Mouse (Mus musculus) hindlimb bud, embryonic 11.5 days (tissue): ENCODE measurements around the gene Slc30a6.

ENCODE experiments used
- DNase-seq: peaks from one replicate; pipeline ENCODE4 v3.0.0-alpha.2; 2012; ENCODE audit warnings: low read depth, low spot score; ENCODE audit errors: extremely low spot score

Slc30a6 gene

DNA sequence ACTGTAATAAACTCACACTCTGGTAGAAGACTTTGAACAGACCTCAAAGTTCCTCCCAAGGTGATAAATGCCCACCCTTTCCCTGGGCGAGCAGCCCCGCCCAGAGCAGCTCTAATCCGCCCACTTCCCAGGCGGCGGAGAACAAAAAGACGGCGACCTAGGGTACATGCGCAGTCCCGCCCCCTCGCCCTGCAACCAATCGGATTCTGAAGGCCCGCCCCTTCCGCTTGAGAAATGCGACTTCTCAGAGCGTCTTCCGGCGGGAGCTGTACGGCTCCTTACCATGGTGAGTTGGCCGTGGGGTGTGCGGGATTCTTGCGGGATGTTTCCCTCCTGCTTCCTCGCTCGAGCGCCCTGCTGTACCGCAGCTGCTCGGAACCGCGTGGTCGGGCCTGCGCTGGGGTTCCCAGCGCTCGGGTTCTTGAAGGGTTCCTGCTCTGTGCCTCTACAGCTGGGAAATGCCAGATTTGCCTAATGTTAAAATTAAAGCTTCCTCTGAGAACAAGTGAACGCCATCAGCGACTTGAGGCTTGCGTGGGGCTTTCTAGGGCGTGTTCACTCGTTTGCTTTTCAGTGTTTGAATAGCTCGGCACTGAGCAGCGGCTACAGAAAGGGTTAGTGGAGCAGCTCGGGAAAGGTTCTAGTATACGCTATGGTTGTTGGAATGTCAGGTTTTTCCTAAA is at the start of gene Slc30a6:
Gene Slc30a6, plus strand, starts transcription at position 226 of the 683 bp plus-strand sequence.
- peak; percentile 85 for DNase-seq

GRCm38 (mm10) chr17:74363592-74363991 is 31.8 kb upstream of the Slc30a6 start:
- DNase-seq: no peak

DNA sequence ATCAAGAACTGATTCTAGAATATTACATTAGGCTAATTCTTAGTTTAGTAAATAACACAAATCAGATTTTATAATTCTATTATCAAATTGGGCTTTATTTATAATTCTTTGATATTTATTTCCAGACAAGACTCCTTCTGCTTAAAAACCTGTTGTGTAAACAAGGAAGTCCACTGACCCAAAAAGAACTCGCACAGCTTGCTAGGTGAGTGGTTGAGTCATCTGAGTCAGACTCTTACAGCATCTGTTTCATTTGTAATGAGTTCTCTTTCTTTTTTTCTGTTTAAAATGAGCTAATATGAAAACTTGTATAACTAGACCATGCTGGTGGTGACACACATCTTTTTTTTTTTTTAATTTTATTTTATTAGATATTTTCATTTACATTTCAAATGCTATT is 18.5 kb upstream of the Slc30a6 start:
- DNase-seq: no peak

GRCm38 (mm10) chr17:74386657-74387056 is 8.8 kb upstream of the Slc30a6 start:
- DNase-seq: no peak

- no peak for DNase-seq
These were observed 5.6 kb upstream of the Slc30a6 start for GRCm38 (mm10) chr17:74389847-74390246.

- no peak for DNase-seq
These were observed 1.0 kb upstream of the Slc30a6 start for GRCm38 (mm10) chr17:74394381-74394780.

DNA sequence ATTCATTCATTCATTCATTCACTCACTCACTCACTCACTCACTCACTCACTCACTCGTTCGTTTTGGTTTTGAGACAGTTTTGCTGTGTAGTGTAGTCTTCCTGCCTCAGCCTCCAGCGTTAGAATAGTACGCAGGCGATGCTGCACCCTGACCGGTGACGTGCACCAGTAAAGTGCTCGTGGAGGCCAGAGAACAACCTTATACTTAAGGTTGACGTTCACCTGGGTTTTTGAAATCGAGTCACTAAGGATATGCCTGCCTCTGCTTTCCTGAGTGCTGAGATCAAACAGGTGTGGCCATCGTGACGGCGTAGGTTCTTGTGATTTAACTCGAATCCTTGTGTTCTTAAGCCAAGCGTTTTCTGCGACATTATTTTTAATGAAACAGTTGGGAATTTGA is 553 bp upstream of the Slc30a6 start:
- no peak for DNase-seq

DNA sequence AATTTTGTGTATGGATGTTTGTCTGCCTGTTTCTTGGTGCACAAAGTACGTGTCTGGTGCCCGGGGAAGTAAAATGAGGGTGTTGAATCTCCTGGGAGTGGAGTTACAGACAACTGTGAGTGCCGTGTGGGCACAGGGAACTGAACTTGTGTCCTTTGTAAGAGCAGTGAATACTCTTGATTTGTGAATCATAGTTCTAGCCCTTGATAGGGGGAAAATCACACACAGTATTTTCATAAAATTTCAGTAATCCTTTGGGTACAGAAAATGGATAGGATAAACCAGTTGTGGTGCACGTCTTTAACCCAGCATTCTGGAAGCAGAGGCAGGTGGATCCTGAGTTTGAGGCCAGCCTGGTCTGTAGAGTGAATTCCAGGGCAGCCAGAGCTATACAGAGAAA is 1.4 kb downstream of the Slc30a6 start:
- DNase-seq: no peak

- DNase-seq: no peak
These were observed 1.8 kb downstream of the Slc30a6 start for GRCm38 (mm10) chr17:74397173-74397572.

DNA sequence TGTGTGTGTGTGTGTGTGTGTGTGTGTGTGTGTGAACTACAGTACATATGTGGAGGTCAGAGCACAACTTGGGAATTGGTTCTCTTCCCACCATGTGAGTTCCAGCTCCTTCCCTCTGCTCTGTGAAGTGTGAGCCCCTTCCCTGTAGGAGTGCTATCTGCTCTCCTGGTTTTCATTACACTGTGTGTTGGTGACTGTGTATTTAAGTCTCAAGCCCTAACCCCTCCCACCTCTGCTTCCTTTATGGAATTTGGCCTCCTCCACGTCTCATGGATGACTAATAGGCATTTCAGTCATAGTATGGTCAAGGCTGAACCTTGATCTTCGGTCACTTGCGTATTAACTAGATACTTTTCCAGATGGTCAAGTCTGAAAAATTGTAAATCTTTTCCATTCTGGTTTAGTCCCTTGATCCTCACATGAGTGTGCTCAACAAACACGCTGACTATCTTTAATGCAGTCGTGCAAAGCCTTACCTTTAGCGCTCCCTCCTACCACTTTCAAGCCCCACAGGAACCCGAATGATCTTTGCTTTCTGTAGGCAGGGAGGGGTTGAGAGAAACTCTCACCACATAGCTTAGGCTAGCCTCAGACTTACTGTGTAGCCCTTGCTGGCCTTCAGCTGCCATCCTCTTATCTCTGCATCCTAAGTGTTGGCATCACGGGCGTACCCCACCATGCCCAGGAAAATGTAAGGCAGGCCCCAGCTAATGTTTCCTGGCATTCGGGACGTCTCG is 7.2 kb downstream of the Slc30a6 start:
- DNase-seq: no peak

GRCm38 (mm10) chr17:74406487-74406886 is 11.1 kb downstream of the Slc30a6 start:
- no peak for DNase-seq

DNA sequence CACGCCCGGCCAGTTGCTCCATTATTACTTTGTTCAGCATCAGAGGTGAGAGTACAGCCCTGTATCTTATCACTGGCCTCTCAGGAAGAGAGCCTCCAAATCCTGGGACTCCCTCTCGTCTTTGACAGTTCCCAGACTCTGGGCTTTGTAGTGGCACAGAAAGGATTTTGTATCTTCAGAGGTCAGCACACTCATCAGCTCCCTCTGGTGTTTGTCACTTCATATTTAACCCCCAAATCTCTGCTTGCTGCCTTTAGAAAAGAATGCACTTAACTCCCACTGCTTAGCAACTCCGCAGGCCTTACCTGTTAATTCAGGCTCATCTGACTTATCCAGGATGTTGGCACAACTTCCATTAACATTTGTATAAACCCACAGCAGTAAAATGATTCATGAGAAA is 14.3 kb downstream of the Slc30a6 start:
- DNase-seq: no peak

- no peak for DNase-seq
These were observed 17.9 kb downstream of the Slc30a6 start for GRCm38 (mm10) chr17:74413324-74413723.

DNA sequence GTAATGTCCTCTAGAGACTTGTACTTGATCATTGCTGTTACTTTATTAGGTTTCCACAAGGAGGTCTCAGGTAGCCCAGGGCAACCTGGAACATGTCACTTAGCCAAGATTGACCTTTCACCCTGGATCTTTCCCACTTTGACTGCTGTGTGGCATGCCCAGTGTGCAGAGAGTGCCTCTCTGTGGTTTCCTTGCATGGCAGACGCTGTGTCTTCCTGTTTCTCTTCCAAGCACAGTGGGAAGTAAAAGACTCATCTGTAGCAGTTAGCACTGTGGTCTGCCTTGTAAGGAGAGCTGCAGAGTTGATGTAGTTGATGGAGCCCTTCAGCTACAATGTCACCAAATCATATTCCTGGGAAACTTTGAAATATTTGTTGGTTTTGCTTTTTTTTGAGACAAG is 19.3 kb downstream of the Slc30a6 start:
- no peak for DNase-seq

GRCm38 (mm10) chr17:74416841-74417360 is 21.5 kb downstream of the Slc30a6 start:
- DNase-seq: no peak

GRCm38 (mm10) chr17:74418171-74418570 is 22.8 kb downstream of the Slc30a6 start:
- no peak for DNase-seq

- no peak for DNase-seq
These were observed 25.2 kb downstream of the Slc30a6 start for GRCm38 (mm10) chr17:74420656-74421055.

- no peak for DNase-seq
These were observed 29.1 kb downstream of the Slc30a6 start for GRCm38 (mm10) chr17:74424401-74425005.

DNA sequence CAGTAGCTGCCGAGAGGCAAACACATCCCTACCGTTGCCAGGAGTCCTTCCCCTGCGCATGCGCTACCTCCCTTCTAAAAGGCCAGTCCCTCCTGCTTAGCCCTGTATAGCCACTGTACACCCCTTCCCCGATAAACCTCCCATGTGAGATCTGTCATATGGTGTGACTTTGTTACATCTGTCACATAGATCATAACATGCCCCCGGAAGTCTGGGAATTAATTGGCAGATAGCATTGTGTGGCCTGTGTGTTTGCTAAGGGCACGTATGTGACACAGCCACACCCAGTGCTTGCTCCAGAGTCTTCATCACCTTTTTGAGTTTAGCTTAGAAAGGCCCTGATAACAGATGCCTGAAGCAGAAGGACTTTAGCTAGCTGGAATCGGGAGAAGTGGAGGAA is 34.7 kb downstream of the Slc30a6 start:
- DNase-seq: no peak

GRCm38 (mm10) chr17:74431481-74431880 is 36.1 kb downstream of the Slc30a6 start:
- no peak for DNase-seq

DNA sequence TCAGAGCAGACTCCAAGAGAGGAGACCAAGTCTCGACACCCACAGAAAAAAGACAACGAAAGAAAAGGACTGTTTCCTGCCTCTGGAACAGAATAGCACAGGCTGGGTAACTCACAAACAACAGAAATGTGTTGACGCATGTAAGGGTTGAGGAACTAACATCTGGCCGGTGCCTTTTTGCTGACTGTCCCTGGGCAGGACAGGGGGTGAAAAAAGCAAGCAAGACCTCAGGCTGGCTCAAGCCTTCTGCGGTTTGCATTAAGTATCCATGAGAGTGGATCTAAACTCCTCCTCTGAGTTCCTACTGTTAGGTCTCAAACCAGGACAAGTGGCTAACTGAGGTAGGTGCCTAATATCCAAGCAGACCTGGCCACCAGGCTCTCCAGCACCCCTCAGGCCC is 37.2 kb downstream of the Slc30a6 start:
- DNase-seq: no peak

GRCm38 (mm10) chr17:74437762-74438161 is 42.4 kb downstream of the Slc30a6 start:
- no peak for DNase-seq
